Mouse (Mus musculus) urinary bladder, postnatal 36 days (tissue): ENCODE data around the gene Lenep.
"Not testable (repeated sequence)": the region's sequence is repeated elsewhere in the genome, so short reads cannot be mapped to it uniquely, and the experiment has no call there.

Source experiments
- DNase-seq, 2 experiments: peaks; one replicate each; pipeline ENCODE4 v3.0.0; 2022; ENCODE audit warnings: low spot score in 2 of 2, mixed read lengths in 1 of 2

The Lenep gene

DNA sequence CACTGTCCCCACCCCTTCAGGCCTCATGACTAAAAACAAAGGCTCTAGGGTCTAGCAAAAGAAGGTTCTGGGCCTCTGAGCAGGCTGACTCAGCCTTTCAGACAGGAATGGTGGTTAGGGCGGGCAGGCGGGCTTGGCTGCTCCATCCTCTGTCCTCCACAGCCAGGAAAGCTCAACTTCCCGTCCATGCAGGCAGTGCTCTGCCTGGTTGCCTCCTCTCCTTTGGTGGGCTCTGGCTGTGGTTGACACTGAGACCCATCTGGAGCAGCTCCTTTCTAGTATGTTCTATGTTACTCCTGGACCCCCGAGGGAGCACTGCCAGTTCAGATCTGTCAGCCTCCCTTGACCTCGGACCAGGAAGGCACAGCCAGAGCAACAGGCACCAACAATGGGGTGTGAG lies at the start of gene Lenep:
Gene Lenep, minus strand, starts transcription at position 101 of the 400 bp plus-strand sequence.
- no peak for DNase-seq

- DNase-seq: no peak
Measured at GRCm38 (mm10) chr3:89451916-89452315, 49.3 kb upstream of the Lenep start.

- peak; percentile 40 to 57 for DNase-seq
Measured at GRCm38 (mm10) chr3:89449541-89449940, 46.9 kb upstream of the Lenep start.

GRCm38 (mm10) chr3:89448720-89449537 lies 46.3 kb upstream of the Lenep start:
- no peak for DNase-seq

DNA sequence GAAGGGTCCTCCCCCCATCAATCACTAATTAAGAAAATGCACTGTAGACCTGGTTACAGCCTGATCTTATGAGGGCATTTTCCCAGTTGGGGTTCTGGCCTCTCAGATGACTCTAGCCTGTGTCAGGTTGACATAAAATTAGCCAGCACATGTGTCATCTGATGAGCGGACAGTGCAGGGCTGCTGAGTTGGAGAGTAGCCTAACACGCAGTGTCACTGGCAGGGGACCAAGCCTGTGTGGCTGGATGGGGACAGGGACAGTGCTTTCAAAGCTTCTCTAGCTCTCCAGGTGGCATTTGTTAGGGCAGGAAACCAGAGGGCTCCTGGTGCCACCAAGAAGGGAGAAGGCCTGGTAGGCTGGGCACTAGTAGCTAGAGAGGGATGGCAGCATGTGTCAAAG lies 38.1 kb upstream of the Lenep start:
- no peak for DNase-seq

DNA sequence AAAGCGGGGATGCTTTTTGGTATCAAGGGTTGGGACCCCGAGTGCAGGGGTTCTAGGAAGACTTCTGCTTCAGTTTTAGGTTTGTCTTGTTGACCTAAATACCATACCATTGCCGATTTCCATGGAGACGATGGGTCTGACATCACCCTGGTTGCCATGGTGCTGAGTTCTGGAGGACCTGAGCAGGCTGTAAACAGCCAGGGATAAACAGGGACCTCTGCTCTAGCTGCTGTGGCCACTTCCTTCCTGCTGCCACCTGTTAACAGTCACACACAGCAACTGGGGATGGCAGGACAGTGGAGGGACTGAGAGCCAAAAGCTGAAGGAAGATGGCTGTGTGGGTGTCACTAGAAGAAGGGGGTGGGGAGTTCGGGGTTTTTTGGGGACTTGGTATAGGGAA lies 34.7 kb upstream of the Lenep start:
- DNase-seq: no peak

DNA sequence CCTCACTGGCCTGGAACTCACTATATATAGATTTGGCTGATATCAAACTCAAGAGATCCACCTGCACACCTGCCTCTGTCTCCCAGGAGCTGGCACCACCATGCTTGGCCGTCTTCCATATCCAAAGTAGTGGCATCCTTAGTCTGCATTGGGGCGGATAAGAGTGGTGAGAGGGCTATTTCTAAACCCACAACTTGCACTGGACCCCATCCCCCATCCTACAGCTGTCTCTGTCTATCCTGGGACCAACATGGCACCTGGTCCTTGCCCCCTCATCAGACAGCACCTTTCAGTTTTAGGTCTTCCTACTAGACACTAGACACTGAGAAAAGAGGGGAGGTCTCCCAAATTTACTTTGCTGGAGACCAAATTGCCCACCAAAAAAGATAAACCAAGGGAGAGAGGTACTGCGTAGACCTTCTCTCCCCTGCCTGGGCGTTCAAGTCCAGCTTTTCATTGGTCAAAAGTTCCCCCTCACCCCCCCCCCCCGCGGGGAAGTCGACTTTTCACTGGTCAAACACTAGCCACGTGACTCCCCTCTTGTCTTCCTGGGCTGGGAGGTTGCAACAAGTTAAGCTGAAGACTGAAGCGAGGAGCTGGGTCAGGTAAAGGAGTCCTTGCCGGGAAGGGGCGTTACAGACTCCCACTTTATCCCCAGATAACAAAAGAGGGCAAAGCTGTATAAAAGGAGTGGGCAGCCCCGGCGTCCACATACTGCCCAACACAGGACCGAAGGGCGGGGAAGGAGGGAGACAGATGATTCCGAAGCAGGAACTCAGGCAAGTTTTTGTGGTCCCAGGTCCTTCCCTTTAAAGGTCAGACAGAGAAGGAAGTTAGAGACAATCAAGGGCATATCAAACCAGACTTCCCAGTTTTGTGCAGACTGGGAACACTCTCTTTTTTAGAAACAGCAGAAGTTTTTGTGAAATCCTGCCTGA lies 33.9 kb upstream of the Lenep start, which contains the start of gene Pbxip1:
Gene Pbxip1, plus strand, starts transcription at position 531 of the 938 bp plus-strand sequence.
- DNase-seq: peak; percentile 58 to 66

DNA sequence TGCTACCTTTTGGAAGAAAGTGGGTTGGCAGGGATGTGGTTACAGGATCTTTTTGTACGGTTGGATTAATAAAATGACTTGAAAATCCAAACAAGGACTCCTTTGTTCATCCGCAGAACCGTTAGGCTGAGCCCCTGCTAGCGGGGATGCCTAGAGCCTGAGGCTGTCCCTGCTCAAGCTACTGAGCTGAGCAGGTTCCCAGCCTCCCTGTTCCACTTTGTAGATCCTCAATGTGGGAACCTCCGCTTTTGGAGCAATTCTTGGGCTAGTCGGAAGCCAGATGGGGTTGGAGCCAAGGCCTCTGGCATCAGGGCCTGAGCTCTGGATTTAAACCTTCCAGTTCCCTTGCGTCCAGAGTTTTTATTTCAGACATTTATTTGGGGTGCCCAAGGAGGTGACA lies 32.4 kb upstream of the Lenep start:
- no peak for DNase-seq

DNA sequence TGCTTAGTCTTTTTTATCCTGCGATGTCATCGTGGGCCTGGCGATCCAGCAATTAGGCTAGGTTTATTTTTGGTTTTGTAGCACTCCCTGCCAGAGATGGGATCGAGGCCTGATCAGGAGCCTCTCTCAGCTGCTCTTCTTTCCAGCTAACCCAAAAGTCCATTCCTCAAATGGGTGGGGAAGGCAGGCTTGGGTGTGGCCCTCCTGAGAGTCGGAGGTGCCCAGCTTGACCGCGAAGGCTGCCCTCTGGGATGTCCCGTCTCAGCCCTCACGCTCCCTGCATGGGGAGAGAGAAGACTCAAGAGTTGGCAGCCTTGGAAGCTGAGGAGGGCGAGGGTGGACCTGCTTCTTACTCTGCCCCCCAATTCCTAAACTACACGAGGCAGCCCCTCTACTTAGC lies 31.9 kb upstream of the Lenep start:
- DNase-seq: no peak

DNA sequence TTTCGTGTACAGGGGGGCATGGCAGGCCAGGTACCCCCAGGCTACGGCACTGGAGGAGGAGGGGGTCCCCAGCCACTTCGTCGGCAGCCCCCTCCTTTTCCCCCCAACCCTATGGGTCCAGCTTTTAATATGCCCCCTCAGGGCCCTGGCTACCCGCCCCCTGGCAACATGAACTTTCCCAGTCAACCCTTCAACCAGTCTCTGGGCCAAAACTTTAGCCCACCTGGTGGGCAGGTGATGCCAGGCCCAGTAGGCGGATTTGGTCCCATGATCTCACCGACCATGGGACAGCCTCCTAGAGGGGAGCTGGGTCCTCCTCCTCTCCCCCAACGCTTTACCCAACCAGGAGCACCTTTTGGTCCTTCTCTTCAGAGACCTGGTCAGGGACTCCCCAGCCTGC lies 30.0 kb upstream of the Lenep start:
- no peak for DNase-seq

GRCm38 (mm10) chr3:89430171-89431159 lies 27.9 kb upstream of the Lenep start, which contains the start of gene Pygo2:
Gene Pygo2, plus strand, starts transcription at chr3:89430214.
- DNase-seq: peak; percentile 93 to 97

DNA sequence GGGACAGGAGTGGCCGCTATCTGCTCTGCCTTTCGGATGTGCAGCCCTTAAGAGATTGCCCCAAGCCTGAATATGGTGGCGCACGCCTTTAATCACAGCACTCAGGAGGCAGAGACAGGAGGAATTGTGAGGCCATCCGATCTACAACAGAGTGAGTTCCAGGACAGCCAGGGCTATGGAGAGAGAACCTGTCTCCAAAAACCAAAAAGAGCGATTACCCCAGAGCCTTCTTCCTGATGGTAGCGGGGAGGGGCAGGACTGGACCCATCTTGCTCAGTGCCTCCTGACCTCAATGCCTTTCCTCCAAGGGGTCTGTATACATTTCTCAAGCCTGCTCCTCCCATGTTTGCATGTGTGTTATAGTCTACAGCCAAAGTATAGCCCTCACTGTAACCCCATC lies 26.4 kb upstream of the Lenep start:
- not testable (repeated sequence) for DNase-seq

GRCm38 (mm10) chr3:89425876-89426275 lies 23.3 kb upstream of the Lenep start:
- no peak for DNase-seq

GRCm38 (mm10) chr3:89425141-89425525 lies 22.5 kb upstream of the Lenep start:
- DNase-seq: no peak

- DNase-seq: no peak
Measured at GRCm38 (mm10) chr3:89424416-89425140, 22.0 kb upstream of the Lenep start.

GRCm38 (mm10) chr3:89422556-89423205 lies 20.1 kb upstream of the Lenep start:
- no peak for DNase-seq

DNA sequence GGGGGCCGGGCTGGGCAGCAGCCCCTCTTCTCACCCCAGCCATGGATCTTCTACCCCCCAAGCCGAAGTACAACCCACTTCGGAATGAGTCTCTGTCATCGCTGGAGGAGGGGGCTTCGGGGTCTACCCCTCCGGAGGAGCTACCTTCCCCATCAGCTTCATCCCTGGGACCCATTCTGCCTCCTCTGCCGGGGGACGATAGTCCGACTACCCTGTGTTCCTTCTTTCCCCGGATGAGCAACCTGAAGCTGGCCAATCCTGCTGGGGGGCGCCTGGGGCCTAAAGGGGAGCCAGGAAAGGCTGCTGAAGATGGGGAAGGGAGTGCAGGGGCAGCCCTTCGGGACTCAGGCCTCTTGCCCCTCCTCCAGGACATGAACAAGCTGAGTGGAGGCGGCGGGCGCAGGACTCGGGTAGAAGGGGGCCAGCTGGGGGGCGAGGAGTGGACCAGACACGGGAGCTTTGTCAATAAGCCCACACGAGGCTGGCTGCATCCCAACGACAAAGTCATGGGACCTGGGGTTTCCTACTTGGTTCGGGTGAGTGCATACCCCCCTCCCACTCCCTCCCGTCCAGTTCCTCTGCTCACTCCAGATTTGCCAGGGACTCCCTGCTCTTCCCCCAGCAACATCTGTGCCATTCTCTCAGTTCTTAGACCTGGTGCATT lies 19.3 kb upstream of the Lenep start:
- DNase-seq: peak in 1 of 2 experiments; percentile 21

DNA sequence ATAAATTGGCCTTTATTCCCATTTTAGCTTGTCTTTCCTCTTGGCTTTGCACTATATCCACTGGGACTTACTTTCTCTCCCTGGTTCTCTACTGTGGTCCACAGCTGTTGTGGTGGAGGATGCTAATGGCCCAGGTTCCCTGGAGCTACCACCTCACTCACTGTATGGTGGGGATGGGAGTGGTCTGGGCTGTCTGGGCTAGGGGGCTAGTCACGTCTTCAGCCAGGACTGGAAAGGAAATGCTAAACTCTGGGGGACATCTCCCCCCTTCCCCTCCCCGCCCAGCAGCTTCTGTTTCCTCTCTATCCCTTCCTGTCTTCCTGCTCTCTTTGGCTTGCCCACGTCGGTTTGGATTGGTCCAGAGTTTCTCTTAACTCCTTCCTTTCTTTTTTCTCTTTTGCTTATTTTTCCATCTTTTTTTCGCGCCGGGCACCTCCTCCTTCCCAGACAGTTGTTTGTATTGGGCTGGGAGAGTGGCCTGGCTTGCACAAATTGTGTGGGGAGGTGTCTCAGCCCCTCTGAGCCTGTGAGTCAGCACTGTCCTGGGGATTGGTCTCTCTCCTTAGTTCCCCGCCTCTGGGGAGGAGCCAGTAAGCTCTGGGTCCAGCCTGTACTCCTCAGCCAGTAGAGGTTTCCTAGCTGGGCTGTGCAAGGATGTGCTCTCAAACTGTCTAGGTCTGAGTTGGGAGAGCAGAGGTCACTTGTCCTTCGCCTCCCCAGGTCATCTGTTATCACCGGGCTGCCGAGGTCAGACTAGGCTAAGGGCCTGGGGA lies 18.6 kb upstream of the Lenep start:
- peak; percentile 59 to 84 for DNase-seq

- no peak for DNase-seq
Measured at GRCm38 (mm10) chr3:89420421-89420820, 17.8 kb upstream of the Lenep start.
